Mouse (Mus musculus): ENCODE measurements at regions not wholly inside any gene's neighbourhood (a gene's known extent, or its start where the extent isn't known, plus 50 kb on each side); places are given as distances from the start of the nearest gene placed in this dataset.

GRCm38 (mm10) chr7:77632656-77633055 is 1105.2 kb downstream of the Ntrk3 start:
- no peak for DNase-seq (ENCODE audit: low spot score)

DNA sequence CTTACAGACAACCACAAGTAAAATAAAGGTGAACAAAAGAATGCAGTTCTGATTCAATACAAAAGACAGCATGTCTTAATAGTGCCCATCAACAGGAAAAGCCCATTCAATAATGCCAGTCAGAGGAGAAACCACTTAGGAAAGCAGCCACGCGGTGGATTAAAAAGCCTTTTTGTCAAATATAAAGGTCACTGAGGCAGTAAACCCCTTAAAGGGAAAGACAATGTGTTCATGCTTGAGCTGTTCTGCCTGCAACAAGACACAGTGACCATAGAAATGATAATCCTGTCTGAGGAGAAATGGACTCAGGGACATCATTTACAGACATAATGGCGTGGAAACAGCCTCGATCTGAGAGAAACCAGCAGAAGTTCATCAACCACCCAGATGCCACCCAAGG is 1114.3 kb downstream of the Ntrk3 start:
- DNase-seq (ENCODE audit: low spot score), result no peak

DNA sequence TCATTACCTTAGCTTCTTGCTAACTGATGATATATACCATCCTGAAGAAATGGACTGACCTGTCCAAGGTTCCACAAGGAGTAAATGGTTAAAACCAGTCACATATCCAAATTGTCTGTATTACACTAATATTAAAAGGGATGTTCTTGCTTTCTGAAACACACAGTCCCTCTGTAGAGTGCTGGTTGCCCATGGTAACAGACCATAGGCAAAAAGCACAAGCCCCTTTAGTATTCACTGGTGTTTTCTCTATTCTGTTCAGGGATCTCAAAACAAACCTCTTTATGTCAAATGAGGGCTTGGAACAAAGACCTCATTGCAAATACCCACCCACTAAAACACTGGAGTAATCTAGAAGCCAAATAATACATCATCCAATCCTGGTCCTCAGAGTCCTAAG is 1114.9 kb downstream of the Ntrk3 start:
- no peak for DNase-seq (ENCODE audit: low spot score)

DNA sequence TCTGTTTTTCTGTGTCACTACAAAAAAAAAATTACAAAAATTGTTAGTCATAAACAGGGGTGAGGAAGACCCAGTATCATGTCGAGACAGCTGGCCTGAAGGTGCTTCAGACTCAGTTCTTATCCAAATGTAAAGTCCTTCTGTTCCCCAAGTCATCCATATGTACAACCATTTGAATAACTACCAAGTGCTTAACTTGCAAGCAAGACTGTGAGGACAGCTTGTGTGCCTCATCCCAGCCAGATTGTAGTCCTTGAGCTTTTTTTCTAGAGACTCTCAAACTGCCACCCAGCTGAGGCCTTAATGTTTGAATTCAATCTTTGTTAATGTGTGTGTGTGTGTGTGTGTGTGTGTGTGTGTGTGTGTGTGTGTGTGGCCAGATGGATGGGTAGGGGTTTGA is 1164.9 kb downstream of the Ntrk3 start:
- DNase-seq (ENCODE audit: low spot score), result no peak

GRCm38 (mm10) chr7:77559095-77559494 is 1178.7 kb downstream of the Ntrk3 start:
- DNase-seq (ENCODE audit: low spot score), result no peak

DNA sequence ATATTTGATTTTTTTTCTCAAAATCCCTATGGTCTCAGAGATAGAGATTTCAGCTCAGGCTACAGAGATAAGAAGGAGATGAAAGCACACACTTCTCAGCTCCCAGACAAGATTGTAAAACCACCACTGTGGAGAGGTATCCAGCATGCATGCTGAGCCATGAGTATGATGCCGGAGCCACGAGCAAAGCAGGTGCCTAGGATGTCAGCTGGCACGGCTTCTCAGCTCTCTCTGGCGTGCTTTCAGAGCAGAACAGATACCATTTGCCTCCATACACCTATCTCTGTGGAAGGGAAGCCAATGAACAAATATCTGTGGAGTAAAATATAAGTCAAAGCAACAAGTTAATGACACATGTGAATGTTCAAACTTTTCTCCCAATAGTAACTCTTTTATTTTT is 1179.3 kb downstream of the Ntrk3 start:
- no peak for DNase-seq (ENCODE audit: low spot score)

DNA sequence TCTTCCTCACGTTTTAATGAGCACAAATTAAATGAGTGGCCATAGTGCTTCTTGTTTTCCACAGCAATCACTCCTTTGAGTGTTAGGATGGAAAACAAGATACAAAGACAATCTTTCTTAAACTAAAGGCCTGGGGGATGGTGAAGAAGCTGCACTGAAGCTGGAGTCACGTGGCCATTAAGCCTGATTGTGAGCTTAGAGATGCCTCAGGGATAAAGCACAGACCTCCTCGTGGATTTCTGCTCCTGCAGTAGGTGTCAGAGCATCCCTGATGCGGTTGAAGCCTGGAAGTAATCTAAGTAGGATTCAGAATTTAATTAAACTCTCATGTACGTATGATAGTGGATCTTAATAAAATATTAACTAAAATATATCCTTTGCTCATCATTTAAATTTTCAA is 1200.9 kb downstream of the Ntrk3 start:
- no peak for DNase-seq (ENCODE audit: low spot score)

GRCm38 (mm10) chr7:77527906-77528305 is 1209.9 kb downstream of the Ntrk3 start:
- DNase-seq (ENCODE audit: low spot score), result no peak

GRCm38 (mm10) chr7:77509586-77509985 is 1228.2 kb downstream of the Ntrk3 start:
- DNase-seq (ENCODE audit: low spot score), result no peak

DNA sequence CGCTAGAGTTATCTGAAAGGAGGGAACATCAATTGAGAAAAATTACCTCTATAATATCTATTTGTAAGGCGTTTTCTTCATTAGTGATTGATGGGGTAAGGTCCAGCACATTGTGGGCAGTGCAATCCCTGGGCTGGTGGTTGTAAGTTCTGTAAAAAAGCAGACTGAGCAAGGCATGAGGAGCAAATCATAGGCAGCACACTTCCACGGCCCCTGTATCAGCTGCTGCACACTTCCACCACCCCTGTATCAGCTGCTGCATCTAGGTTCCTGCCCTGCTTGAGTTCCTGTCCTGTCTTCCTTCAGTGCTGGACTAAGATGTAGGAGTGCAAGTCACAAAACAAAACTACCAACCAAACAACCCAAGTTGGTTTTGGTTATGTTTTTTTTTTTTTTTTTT is 1230.2 kb downstream of the Ntrk3 start:
- no peak for DNase-seq (ENCODE audit: low spot score)

- no peak for DNase-seq (ENCODE audit: low spot score)
These were observed 1235.2 kb downstream of the Ntrk3 start for GRCm38 (mm10) chr7:77502608-77503007.

DNA sequence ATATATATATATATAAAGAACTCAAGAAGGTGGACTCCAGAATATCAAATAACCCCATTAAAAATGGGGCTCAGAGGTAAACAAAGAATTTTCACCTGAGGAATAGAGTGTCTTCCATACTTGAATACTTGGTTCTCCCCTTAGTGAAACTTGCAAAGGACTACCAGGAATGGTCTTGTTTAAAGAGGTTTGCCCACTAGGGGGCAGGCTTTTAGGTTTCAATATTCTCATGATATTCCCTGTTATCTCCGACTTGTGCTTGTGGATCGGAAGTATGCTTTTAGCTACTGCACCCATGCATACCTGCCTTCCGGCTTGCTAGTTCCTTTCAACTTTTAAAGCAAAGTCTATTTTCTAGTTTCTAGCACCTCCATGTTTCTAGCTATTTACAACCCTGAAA is 1242.7 kb downstream of the Ntrk3 start:
- peak; percentile 10 for DNase-seq (ENCODE audit: low spot score)

DNA sequence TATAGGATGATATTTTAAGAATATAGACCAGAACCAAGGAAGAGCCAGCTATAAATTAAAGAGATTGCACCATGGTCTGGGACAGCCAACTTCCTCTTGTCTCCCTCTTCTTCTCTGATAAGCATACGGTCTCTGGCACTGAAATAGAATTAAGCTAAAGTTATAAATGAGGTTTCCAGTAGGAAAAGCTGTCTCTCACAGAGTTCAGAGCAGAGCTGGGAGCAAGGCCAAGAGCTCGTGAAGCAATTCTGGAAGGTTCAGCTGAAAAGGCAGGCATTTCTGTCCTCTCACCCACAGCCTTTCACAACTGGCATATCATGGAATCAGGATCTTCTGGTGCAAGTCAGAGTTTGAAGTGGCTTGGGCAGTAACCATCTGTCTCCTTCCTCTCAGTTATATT is 1247.8 kb downstream of the Agbl1 start:
- no peak for DNase-seq (ENCODE audit: low spot score)

DNA sequence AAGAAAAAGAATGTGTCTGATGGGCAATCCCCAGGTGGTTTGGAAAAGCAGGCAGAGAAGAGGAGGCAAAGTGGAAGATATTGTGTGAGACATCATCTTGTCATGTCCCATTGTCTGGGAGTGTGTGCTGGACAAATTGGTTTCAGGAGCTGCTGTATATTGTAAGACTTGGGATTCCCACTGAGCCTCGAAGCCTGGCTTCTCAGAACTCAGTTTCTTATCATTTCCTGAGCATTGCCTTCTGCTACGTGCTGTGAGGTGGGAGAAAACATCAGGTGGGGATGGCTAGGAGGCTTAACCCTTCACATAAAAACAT is 1216.3 kb downstream of the Agbl1 start:
- no peak for DNase-seq (ENCODE audit: low spot score)

DNA sequence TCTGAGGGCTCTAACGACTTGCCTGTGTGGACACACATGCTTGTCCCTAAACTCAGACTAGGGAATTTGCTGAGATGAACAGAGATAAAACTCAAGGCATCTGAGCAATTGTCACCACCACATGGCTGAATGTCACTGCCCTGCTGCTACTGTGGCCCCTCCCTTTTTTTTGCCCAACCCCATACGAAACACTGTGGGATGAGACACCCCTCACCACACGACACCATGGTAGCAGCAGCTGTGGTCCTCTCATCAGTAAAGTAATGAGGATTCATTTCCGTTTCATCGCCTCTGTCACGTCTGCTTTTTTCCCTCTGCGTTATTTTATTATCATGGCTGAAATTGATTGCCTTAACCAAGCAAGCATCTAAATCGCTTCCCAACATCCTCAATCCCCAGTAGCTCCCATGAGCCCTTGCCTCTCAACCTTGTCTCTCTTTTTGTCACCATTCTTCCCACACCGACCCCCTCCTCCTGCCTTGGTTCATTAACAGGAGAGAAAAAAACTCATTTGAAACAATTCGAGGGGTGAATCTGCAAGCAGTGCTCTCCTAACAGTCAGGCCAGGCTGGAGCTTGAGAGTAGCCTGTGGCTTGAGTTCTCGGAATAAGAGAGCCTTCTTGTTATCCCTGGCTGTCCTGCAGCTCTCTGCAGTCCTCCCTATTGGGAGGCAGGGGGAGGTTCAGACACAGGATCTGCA is 1215.8 kb downstream of the Agbl1 start:
- DNase-seq (ENCODE audit: low spot score), result no peak

DNA sequence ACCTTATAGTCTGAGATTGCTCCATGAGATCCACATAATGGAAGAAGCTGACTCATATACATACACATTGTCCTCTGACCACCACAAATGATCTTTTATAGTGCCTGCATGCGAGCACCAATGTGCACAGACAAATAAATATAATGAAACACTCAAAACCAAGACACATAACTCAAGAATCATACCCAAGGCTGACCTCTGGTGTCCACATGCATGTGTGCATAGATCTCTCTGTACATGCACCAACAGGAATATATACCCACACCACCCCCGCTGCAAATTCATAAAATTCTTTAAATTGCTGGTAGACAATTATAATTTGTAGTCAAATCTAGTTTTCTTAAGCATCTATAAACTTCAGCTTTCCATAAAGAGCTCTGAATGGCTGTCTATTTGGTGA is 1211.9 kb downstream of the Agbl1 start:
- no peak for DNase-seq (ENCODE audit: low spot score)

- DNase-seq (ENCODE audit: low spot score), result no peak
These were observed 1183.9 kb downstream of the Agbl1 start for GRCm38 (mm10) chr7:77413606-77414005.

Data from c-Kit-positive CD71-positive TER-119-positive erythroid progenitor cells, embryonic 14.5 days (primary cell).